Mouse (Mus musculus) thymus, postnatal 10 days (tissue): ENCODE data around the gene Gstk1.

Source experiments
- DNase-seq, 2 experiments: peaks; one replicate each; pipeline ENCODE4 v3.0.0; 2021; ENCODE audit warnings: low spot score in 2 of 2

Gene Gstk1

DNA sequence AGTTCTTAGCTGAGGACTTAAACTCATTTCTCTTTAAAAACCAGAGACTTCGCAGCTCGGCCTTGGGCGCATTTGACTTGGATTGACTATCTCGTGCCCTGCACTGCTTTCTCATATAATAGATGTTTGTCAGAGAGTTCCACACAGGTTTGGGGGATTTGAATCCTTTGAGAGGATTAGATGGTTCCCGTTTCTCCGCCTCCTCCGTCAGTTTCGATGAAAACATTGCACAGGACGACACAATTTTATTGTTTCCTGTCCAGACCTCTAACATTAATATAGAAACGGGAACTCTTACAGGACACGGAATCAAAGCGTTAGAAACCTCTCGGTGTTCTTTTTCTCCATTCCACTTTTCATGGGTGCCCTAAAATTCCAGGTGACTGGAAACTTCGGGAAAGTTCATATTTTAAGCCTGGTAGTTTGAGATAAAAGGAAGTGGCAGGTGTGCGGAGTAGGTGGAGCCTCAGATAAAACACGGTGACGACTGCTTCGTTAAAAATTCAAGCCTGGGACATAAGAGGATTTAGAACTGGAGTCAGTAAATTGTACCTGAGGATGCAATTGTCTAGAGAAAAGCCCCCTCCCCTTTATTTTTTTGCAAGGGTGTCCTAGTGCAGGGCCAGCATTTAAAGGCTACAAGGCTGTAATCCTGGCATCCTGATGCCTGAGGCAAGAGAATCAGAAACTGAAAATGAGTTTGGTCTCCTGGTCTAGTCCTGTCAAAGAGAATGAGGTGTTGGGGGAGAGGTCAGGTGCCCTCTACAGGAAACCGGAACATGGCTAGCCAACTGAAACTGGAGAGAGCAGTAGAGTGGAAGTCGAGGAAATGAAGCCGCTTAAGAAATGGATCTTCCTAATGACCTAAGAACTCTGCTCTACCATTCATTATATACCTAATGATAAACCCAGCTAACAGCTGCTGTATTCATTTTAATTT is 19.9 kb downstream of the Gstk1 start:
- peak in 1 of 2 experiments; percentile 10 for DNase-seq

- DNase-seq = no peak
Measured at GRCm38 (mm10) chr6:42270817-42271216, 25.1 kb downstream of the Gstk1 start.

DNA sequence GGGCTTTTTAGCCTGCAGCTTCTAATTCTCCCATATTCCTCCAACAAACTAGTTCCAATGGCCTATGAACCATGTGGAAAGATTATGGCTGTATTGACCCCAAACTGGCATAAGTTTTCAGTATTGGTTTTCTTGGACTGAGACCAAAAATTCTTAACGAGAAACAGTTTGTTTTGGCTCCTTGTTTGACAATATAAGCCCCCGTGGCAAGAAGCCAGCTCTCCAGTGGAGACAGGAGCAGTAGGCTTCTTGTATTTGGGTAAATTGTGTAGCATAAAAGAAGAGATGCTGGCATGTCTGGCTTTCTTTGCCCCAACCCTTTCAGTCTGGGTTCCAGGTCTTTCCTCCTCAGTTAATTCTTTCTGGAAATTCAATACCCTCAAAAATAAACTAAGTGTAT is 30.4 kb downstream of the Gstk1 start:
- no peak for DNase-seq

DNA sequence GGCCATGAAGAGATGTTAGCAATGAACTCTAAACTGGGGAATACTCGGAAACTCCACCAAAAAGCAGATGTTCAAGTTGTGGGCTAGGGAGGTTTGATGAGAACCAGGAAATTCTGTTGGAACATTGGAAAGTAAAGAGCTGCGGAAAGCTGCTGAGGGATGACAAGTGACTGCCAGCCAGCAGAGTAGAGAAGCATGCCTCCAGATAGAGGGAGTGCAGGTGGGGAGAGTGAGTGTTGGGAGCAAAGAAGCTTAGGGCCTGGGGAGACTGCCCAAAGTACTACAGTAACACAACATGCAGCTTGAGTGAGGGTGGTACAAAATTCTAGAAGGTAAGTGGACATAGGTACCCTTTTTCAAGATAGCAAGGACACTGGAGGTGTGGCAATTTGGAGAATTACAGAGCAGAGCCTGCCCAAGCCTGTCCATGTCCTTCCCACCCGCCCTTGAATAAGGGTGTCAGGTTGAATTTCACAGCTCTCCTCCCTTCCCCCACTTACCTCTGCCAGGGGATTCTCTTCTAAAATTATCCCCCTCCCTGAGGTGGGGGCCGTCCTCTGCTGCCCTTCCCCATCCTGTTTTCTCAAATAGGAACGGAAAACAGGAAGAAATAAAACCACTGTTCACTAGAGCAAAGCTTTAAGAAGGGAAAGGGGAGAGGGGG is 37.3 kb downstream of the Gstk1 start:
- no peak for DNase-seq

GRCm38 (mm10) chr6:42286448-42286847 is 40.7 kb downstream of the Gstk1 start, which contains the start of gene Clcn1:
TSS of gene Clcn1 (plus strand) at chr6:42286685.
- no peak for DNase-seq

- no peak for DNase-seq
Measured at GRCm38 (mm10) chr6:42287562-42287961, 41.8 kb downstream of the Gstk1 start.

- DNase-seq = no peak
Measured at GRCm38 (mm10) chr6:42293327-42293726, 47.6 kb downstream of the Gstk1 start.

- no peak for DNase-seq
Measured at GRCm38 (mm10) chr6:42295549-42296094, 49.9 kb downstream of the Gstk1 start.

- no peak for DNase-seq
Measured at GRCm38 (mm10) chr6:42299362-42299761, 53.6 kb downstream of the Gstk1 start.
